Mouse (Mus musculus): Measurements from ENCODE around the gene Ugt1a1. TPM values are rescaled to one million over a fixed set of nuclear protein-coding genes. Genes with fewer than 3 reads are reported as not detected.

The Ugt1a1 gene
- 13.2 and 13.8 TPM in 2 replicates for polyA plus RNA-seq (2015; fragmentation: Nextera tagmentation; extraction: Ambion mirVana)

DNA sequence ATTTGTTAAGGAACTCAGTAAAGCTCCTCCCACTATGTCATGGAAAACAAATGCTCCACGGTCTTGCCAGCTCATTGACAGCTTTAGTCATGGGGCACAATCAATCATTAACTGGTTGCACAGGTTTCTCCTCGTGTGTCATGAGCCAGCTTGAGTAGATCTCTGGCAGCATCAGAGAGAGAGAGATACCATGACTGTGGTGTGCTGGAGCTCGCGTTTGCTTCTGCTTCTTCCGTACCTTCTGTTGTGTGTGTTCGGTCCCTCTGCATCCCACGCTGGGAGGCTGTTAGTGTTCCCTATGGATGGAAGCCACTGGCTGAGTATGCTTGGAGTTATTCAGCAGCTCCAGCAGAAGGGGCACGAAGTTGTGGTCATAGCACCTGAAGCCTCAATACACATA, at the start of gene Ugt1a1:
Gene Ugt1a1, plus strand, starts transcription at position 148 of the 400 bp plus-strand sequence.

DNA sequence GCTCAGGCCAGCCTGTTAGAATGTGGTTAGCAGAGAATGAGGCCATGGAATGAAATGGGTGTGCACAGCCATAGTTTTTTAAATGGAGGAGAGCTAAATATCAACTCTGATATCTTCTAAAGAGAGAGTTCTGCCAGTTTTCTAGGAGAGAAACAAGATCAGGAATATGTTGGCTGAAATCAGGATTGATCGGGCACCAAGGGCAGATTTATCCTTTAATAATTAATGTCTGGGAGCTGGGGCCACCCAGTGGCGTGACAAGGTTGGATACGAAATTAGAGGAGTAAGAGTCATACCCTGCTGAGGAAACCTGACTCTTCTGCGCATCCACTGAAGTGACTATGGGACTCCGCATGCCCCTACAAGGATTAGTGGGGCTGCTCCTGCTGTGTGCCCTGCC, 46.0 kb upstream of the Ugt1a1 start, which contains the start of gene Ugt1a5:
Gene Ugt1a5, plus strand, starts transcription at position 302 of the 400 bp plus-strand sequence.

DNA sequence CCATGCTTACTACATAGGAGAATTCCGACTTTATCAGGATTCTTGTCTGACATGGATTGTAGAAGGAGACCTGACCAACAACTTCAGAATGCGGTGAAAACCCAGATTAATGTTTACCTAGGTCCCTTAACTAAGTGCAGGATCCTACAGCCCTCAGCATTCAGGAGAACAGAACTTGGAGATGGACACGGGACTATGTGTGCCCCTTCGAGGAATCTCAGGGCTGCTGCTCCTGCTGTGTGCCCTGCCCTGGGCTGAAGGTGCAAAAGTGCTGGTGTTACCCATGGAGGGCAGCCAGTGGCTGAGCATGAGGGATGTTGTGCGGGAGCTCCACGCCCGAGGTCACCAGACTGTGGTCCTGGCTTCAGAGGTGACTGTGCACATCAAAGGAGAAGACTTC, 11.3 kb upstream of the Ugt1a1 start, which contains the start of gene Ugt1a2:
Gene Ugt1a2, plus strand, starts transcription at position 146 of the 400 bp plus-strand sequence.

DNA sequence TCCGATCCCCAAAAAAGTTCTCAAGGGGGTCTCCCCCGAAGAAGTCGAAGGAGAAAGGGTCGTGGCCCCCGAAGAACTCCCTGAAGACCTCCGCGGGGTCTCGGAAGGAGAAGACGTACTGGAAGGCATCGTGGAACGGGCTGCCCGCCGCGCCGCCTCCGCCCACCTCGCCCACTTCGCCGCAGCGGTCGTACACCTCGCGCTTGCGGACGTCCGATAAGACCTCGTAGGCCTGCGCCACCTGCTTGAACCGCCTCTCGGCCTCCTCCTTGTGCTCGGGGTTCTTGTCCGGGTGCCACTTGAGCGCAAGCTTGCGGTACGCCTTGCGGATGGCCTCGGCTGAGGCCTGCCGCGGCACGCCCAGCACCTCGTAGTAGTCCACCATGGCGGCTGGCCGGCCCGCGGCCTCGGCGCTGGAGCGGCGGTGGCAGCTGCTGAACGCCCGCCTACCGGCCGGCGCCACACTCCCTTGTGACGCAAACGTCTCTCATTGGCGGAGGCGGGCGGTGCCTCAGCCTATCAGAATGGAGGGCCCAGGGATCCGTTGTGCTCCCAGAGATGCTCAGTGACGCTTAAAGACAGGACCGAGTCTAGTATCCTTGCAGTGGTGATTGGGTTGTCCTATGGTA, 6.4 kb upstream of the Ugt1a1 start, which contains the start of gene Dnajb3:
Gene Dnajb3, minus strand, starts transcription at position 489 of the 629 bp plus-strand sequence.

DNA sequence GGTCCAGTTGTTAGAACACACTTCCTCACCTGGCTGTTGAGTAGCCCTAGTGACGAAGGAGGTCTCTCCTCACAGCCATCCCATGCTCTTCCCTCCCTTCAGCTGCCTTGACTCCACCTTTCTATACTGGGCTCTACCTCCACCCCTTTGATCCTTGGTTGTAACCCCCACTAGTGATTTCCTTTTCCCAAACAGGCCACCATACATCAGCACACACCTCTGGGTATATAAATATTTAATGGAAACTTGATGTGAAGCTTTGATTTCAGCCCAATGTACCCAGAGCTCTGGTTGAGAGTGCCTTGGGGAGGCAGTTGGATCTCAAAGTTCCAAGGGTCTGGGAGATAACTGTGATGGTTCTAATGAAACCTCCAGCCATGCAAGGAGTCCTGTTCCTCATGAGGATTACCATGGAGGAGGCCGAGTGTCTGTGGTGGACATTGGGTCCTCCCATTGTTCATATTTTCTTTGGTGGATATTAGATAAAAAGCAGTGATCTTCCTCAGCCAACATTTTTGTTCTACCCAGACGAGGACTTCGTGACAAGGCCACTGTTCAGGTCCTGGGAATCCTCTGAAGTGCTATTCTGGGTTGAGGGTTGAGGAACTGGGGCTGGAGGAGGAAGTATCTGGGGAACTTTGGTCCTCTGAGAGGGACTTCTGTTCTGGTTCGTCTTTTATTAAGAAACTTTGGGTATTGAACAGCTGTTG, 15.1 kb downstream of the Ugt1a1 start, which contains the start of gene Mroh2a:
Gene Mroh2a, plus strand, starts transcription at position 317 of the 710 bp plus-strand sequence.

Other genes with a start within 250 kb of the Ugt1a1 start
- gene Usp40, start 203.4 kb upstream of the Ugt1a1 start, polyA plus RNA-seq (2015; fragmentation: Nextera tagmentation; extraction: Ambion mirVana) = 11.9 and 12.7 TPM in 2 replicates
- not detected in 2 replicates for gene Ugt1a10, start 156.6 kb upstream of the Ugt1a1 start, polyA plus RNA-seq (2015; fragmentation: Nextera tagmentation; extraction: Ambion mirVana)
- gene Ugt1a9, start 141.2 kb upstream of the Ugt1a1 start, polyA plus RNA-seq (2015; fragmentation: Nextera tagmentation; extraction: Ambion mirVana) = not detected in 2 replicates
- gene Ugt1a8, start 124.1 kb upstream of the Ugt1a1 start, polyA plus RNA-seq (2015; fragmentation: Nextera tagmentation; extraction: Ambion mirVana) = not detected in 2 replicates
- gene Ugt1a7c, start 116.9 kb upstream of the Ugt1a1 start, polyA plus RNA-seq (2015; fragmentation: Nextera tagmentation; extraction: Ambion mirVana) = 6.8 and 10.6 TPM in 2 replicates
- gene Ugt1a6b, start 108.7 kb upstream of the Ugt1a1 start, polyA plus RNA-seq (2015; fragmentation: Nextera tagmentation; extraction: Ambion mirVana) = 1.8 and 2.5 TPM in 2 replicates
- gene Ugt1a6a, start 77.2 kb upstream of the Ugt1a1 start, polyA plus RNA-seq (2015; fragmentation: Nextera tagmentation; extraction: Ambion mirVana) = 21.8 and 27.6 TPM in 2 replicates
- gene Ugt1a5, start 45.9 kb upstream of the Ugt1a1 start, polyA plus RNA-seq (2015; fragmentation: Nextera tagmentation; extraction: Ambion mirVana) = not detected in 2 replicates
- not detected in 2 replicates for gene Ugt1a2, start 11.4 kb upstream of the Ugt1a1 start, polyA plus RNA-seq (2015; fragmentation: Nextera tagmentation; extraction: Ambion mirVana)
- 6.6 and 7.7 TPM in 2 replicates for gene Dnajb3, start 6.2 kb upstream of the Ugt1a1 start, polyA plus RNA-seq (2015; fragmentation: Nextera tagmentation; extraction: Ambion mirVana)
- gene Mroh2a, start 15.0 kb downstream of the Ugt1a1 start, polyA plus RNA-seq (2015; fragmentation: Nextera tagmentation; extraction: Ambion mirVana) = 0.16 and 0.17 TPM in 2 replicates
- 35.4 and 44.6 TPM in 2 replicates for gene Hjurp, start 65.7 kb downstream of the Ugt1a1 start, polyA plus RNA-seq (2015; fragmentation: Nextera tagmentation; extraction: Ambion mirVana)
- not detected in 2 replicates for gene Trpm8, start 65.7 kb downstream of the Ugt1a1 start, polyA plus RNA-seq (2015; fragmentation: Nextera tagmentation; extraction: Ambion mirVana)
- 0.75 TPM in 1 of 2 replicates, not detected in the other for gene Spp2, start 195.0 kb downstream of the Ugt1a1 start, polyA plus RNA-seq (2015; fragmentation: Nextera tagmentation; extraction: Ambion mirVana)